Mouse (Mus musculus) liver, postnatal 0 days (tissue): ENCODE data around the gene Guk1. TPM values are rescaled to one million over a fixed set of nuclear protein-coding genes. Genes with fewer than 3 reads are reported as not detected.

Experiments used
- ATAC-seq: fragments of 200-750 bp; cut with Nextera tagmentation; 2 replicates; pipeline ENCODE4 v1.8.0; 2017; ENCODE audit warnings: mild to moderate bottlenecking, moderate library complexity
- DNase-seq: peaks from one replicate; pipeline ENCODE4 v3.0.0-alpha.2; 2016
- H3K27ac ChIP-seq: fragments of 300-500 bp; sonication (generic); 2 replicates; pipeline ENCODE4 v1.5.1; 2014; ENCODE audit warnings: antibody characterized with exemption, moderate library complexity, mild to moderate bottlenecking, low read depth
- H3K27me3 ChIP-seq: fragments of 300-500 bp; sonication (generic); 2 replicates; pipeline ENCODE4 v1.6.1; 2014; ENCODE audit warnings: low read length, control low read depth, mixed read lengths; ENCODE audit not compliant: insufficient read depth
- H3K36me3 ChIP-seq: fragments of 300-500 bp; sonication (generic); replicated peaks from 2 replicates; pipeline ENCODE4 v1.6.1; 2014; ENCODE audit warnings: mild to moderate bottlenecking, control low read depth, low read length, moderate library complexity, mixed read lengths; ENCODE audit not compliant: insufficient read depth
- H3K4me1 ChIP-seq: fragments of 300-500 bp; sonication (generic); 2 replicates; pipeline ENCODE4 v1.6.1; 2014; ENCODE audit warnings: antibody characterized with exemption, mild to moderate bottlenecking, control low read depth; ENCODE audit not compliant: insufficient read depth
- H3K4me2 ChIP-seq: fragments of 300-500 bp; sonication (generic); 2 replicates; pipeline ENCODE4 v1.6.1; 2014; ENCODE audit warnings: low read depth, mild to moderate bottlenecking, low read length, moderate library complexity, mixed read lengths
- H3K4me3 ChIP-seq: fragments of 300-500 bp; sonication (generic); 2 replicates; pipeline ENCODE4 v1.5.1; 2014; ENCODE audit warnings: low read depth, low read length
- H3K9ac ChIP-seq: fragments of 300-500 bp; sonication (generic); replicated peaks from 2 replicates; pipeline ENCODE4 v1.6.1; 2014; ENCODE audit warnings: mild to moderate bottlenecking, moderate library complexity
- H3K9me3 ChIP-seq: fragments of 300-500 bp; sonication (generic); 2 replicates; pipeline ENCODE4 v1.6.1; 2016; ENCODE audit warnings: mild to moderate bottlenecking, control low read depth, low read length, mixed read lengths
- CTCF ChIP-seq: sonication (generic); IDR thresholded peaks from 2 replicates; pipeline ENCODE4 v1.5.1; 2016; ENCODE audit warnings: antibody characterized with exemption, low read depth
- EP300 ChIP-seq: IDR thresholded peaks from 2 replicates; pipeline ENCODE4 v1.6.1; 2016; ENCODE audit warnings: antibody characterized with exemption, low read depth, mild to moderate bottlenecking
- WGBS: fragments of 180-500 bp; shearing (Covaris S2); extraction: QIAGEN DNeasy Blood & Tissue Kit; methylation state at CpG from one replicate; pipeline ENCODE4 v1.1.7; 2014; ENCODE audit not compliant: insufficient replicate concordance; 5-methylcytosine and 5-hydroxymethylcytosine counted together
- polyA plus RNA-seq: library from polyadenylated mRNA; unstranded; fragments of >200 nt; fragmentation: Nextera tagmentation; extraction: Ambion mirVana; gene quantifications from 2 replicates; pipeline ENCODE4 v1.2.1, GENCODE M21; 2015

Guk1 gene
- polyA plus RNA-seq, 1 experiment from 2014 or later, result 59.5 TPM

GRCm38 (mm10) chr11:59138537-59139486, 53.2 kb downstream of the Guk1 start:
- no peak for ATAC-seq
- Histone ChIP-seq H3K4me3 (no peak overlapping the region), H3K4me2 (no peak overlapping the region), H3K4me1 (peaks cover 5% of the 10 kb centered on the region; the same call in 1 of the 2 replicates), H3K9me3 (no peaks in the 10 kb centered on the region), H3K27ac (no peak overlapping the region), H3K9ac (no peak overlapping the region), H3K27me3 (peaks cover 38% of the 10 kb centered on the region), H3K36me3 (no peaks in the 10 kb centered on the region)
- DNase-seq, result no peak
- TF ChIP-seq EP300, result no peak
- no peak for TF ChIP-seq CTCF
- WGBS, result 60% methylated on average over 16 of the region's 19 CpGs

- DNase-seq, result no peak
- no peak for ATAC-seq
- WGBS, result 62% methylated on average over 12 of the region's 12 CpGs
- Histone ChIP-seq H3K27ac (no peak overlapping the region), H3K4me1 (peaks cover 5% of the 10 kb centered on the region; the same call in 1 of the 2 replicates), H3K36me3 (no peaks in the 10 kb centered on the region), H3K4me2 (no peak overlapping the region), H3K4me3 (no peak overlapping the region), H3K9ac (no peak overlapping the region), H3K27me3 (peaks cover 52% of the 10 kb centered on the region), H3K9me3 (no peaks in the 10 kb centered on the region)
- TF ChIP-seq CTCF, result no peak
- no peak for TF ChIP-seq EP300
These were observed 54.9 kb downstream of the Guk1 start for GRCm38 (mm10) chr11:59136994-59137706.

DNA sequence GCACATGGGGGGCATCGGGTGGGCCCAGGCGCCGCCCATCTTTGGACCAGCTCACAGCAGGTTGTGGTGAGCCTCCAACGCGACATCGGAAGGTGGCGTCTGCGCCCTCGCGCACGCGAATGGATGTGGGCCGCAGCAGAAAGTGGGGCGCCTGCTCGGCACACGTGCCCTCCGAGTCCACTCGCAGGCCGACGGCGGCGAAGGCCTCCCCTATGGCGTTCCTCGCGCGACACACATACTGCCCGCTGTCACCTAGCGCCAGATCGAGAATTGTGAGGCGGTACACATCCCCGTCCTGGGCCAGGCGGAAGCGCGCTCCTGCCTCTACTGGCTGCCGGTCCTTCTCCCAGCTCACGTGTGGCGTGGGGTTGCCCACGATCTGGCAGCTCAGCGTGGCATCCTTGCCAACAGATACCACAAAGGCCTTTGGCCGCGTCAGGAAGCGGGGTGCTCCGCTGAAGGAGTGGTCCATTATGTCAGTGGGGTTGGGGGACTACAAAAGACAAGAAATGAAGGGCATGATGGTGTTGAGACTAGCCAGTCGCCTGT, 56.0 kb downstream of the Guk1 start, which contains the start of gene Obscn:
Gene Obscn, minus strand, starts transcription at position 499 of the 549 bp plus-strand sequence.
- H3K27ac ChIP-seq, result no peak within 1 kb of the TSS
- ATAC-seq (no peak), DNase-seq (no peak)
- H3K4me3 ChIP-seq, result no peak within 1 kb of the TSS
- H3K9ac ChIP-seq, result no peak within 1 kb of the TSS
- 20% methylated on average over 44 of the region's 44 CpGs for WGBS
- no peaks in the 10 kb centered on the region for H3K36me3 ChIP-seq
- TF ChIP-seq EP300 (no peak), CTCF (no peak)
- H3K4me2 ChIP-seq, result no peak within 1 kb of the TSS
- no peaks in the 10 kb centered on the region for H3K9me3 ChIP-seq
- H3K27me3 ChIP-seq, result peaks cover 52% of the 10 kb centered on the region
- 0 out of 2 replicates have a peak, but pooled peaks cover 2% of the 10 kb centered on the region for H3K4me1 ChIP-seq

GRCm38 (mm10) chr11:59135051-59135820, 56.8 kb downstream of the Guk1 start:
- WGBS, result 9% methylated on average over 52 of the region's 55 CpGs
- H3K4me3 ChIP-seq, result no peak overlapping the region
- H3K36me3 ChIP-seq, result no peaks in the 10 kb centered on the region

GRCm38 (mm10) chr11:59134373-59134997, 57.5 kb downstream of the Guk1 start:
- 7% methylated on average over 35 of the region's 35 CpGs for WGBS
- TF ChIP-seq CTCF, result 0 out of 2 replicates have a peak, but pooled peaks have one; percentile 23
- TF ChIP-seq EP300, result no peak
- DNase-seq (no peak), ATAC-seq (peak; percentile 40)
- 0 out of 2 replicates have a peak, but pooled peaks cover 2% of the 10 kb centered on the region for H3K4me1 ChIP-seq
- H3K9me3 ChIP-seq, result no peaks in the 10 kb centered on the region
- no peaks in the 10 kb centered on the region for H3K36me3 ChIP-seq
- no peak overlapping the region for H3K4me3 ChIP-seq
- no peak overlapping the region for H3K9ac ChIP-seq
- H3K27ac ChIP-seq, result no peak overlapping the region
- no peak overlapping the region for H3K4me2 ChIP-seq
- H3K27me3 ChIP-seq, result peaks cover 52% of the 10 kb centered on the region

More at GRCm38 (mm10) chr11:59135051-59135820, 56.8 kb downstream of the Guk1 start:
- DNase-seq (no peak), ATAC-seq (no peak)
- H3K9me3 ChIP-seq, result no peaks in the 10 kb centered on the region
- H3K4me2 ChIP-seq, result no peak overlapping the region
- TF ChIP-seq CTCF, result no peak
- H3K9ac ChIP-seq, result no peak overlapping the region
- H3K27ac ChIP-seq, result no peak overlapping the region
- H3K4me1 ChIP-seq, result 0 out of 2 replicates have a peak, but pooled peaks cover 2% of the 10 kb centered on the region
- H3K27me3 ChIP-seq, result peaks cover 52% of the 10 kb centered on the region

Other genes with a start within 250 kb of the Guk1 start
- 4.9 and 10.0 TPM in 2 replicates for gene Hist3h2ba, start 243.3 kb downstream of the Guk1 start, polyA plus RNA-seq
- 14.3 and 14.8 TPM in 2 replicates for gene Hist3h2a, start 237.5 kb downstream of the Guk1 start, polyA plus RNA-seq
- 0.11 and 0.15 TPM in 2 replicates for gene Trim17, start 237.5 kb downstream of the Guk1 start, polyA plus RNA-seq
- gene Trim11, start 214.1 kb downstream of the Guk1 start, polyA plus RNA-seq, result 8.8 and 8.9 TPM in 2 replicates
- 0.31 and 0.49 TPM in 2 replicates for gene Obscn, start 55.8 kb downstream of the Guk1 start, polyA plus RNA-seq
- 6.3 and 7.1 TPM in 2 replicates for gene Iba57, start 28.5 kb downstream of the Guk1 start, polyA plus RNA-seq
- 0.29 and 0.37 TPM in 2 replicates for gene Gjc2, start 9.0 kb downstream of the Guk1 start, polyA plus RNA-seq
- 64.2 and 65.2 TPM in 2 replicates for gene Mrpl55, start 10.3 kb upstream of the Guk1 start, polyA plus RNA-seq
- gene 2310033P09Rik, start 16.1 kb upstream of the Guk1 start, polyA plus RNA-seq, result 14.8 and 16.2 TPM in 2 replicates
- gene Arf1, start 36.1 kb upstream of the Guk1 start, polyA plus RNA-seq, result 244 and 254 TPM in 2 replicates
- not detected in 2 replicates for gene Wnt3a, start 98.5 kb upstream of the Guk1 start, polyA plus RNA-seq
- gene Wnt9a, start 114.7 kb upstream of the Guk1 start, polyA plus RNA-seq, result 0.16 and 0.18 TPM in 2 replicates
- not detected in 2 replicates for gene Prss38, start 183.4 kb upstream of the Guk1 start, polyA plus RNA-seq